Mouse (Mus musculus) CH12.LX (cell line): ENCODE measurements around the gene 1600002K03Rik. TPM values are rescaled to one million over a fixed set of nuclear protein-coding genes. Genes with fewer than 3 reads are reported as not detected.

ENCODE experiments used
- DNase-seq: peaks from one replicate; pipeline ENCODE4 v3.0.0-alpha.2; 2013; ENCODE audit errors: extremely low read depth
- H3K27ac ChIP-seq: 2 replicates; pipeline ENCODE4 v1.5.1; 2012; ENCODE audit warnings: low read depth, mild to moderate bottlenecking, control low read depth, moderate library complexity; ENCODE audit not compliant: insufficient read depth
- H3K27me3 ChIP-seq: replicated peaks from 2 replicates; pipeline ENCODE3; 2012; ENCODE audit warnings: inconsistent platforms
- H3K36me3 ChIP-seq, 2 experiments: replicated peaks in 1 of 2; 2 replicates each; pipeline versions ENCODE3 to v1.6.1; 2012; ENCODE audit warnings: inconsistent platforms in 1 of 2, low read length in 1 of 2, mild to moderate bottlenecking in 1 of 2, mixed read lengths in 1 of 2, moderate library complexity in 1 of 2; ENCODE audit not compliant: control insufficient read depth in 1 of 2, insufficient read depth in 1 of 2
- H3K4me1 ChIP-seq, 2 experiments: 2 replicates each; pipeline ENCODE4 v1.6.1; 2012; ENCODE audit warnings: inconsistent platforms in 1 of 2, moderate library complexity in 1 of 2; ENCODE audit not compliant: insufficient read depth in 2 of 2, control insufficient read depth in 1 of 2
- H3K4me2 ChIP-seq: 2 replicates; pipeline ENCODE4 v1.6.1; 2012; ENCODE audit warnings: low read depth, mild to moderate bottlenecking, control low read depth; ENCODE audit not compliant: poor library complexity, insufficient read depth, severe bottlenecking
- H3K4me3 ChIP-seq, 3 experiments: fragments of 150-350 bp in 1 of 3; sonication (generic) in 1 of 3; replicated peaks in 1 of 3; 2 replicates each; pipeline versions ENCODE3 to v1.5.1; 2011 to 2012; ENCODE audit warnings: low read depth in 2 of 3, low read length in 2 of 3, mild to moderate bottlenecking in 2 of 3, moderate library complexity in 2 of 3, control low read depth in 1 of 3, improper control_type of control experiment in 1 of 3, inconsistent platforms in 1 of 3, mixed read lengths in 1 of 3; ENCODE audit not compliant: poor library complexity in 1 of 3
- H3K79me2 ChIP-seq: replicated peaks from 2 replicates; pipeline ENCODE4 v1.6.1; 2012; ENCODE audit warnings: mild to moderate bottlenecking, moderate library complexity; ENCODE audit not compliant: control insufficient read depth, poor library complexity, insufficient read depth, severe bottlenecking; ENCODE audit errors: extremely low read depth
- H3K9ac ChIP-seq: 2 replicates; pipeline ENCODE4 v1.6.1; 2012; ENCODE audit warnings: low read depth, mild to moderate bottlenecking, control low read depth, moderate library complexity; ENCODE audit not compliant: insufficient read depth
- H3K9me3 ChIP-seq: replicated peaks from 2 replicates; pipeline ENCODE3; 2012; ENCODE audit warnings: low read length, inconsistent platforms, mixed read lengths
- BHLHE40 ChIP-seq: IDR thresholded peaks from 2 replicates; pipeline ENCODE4 v1.6.1; 2011; ENCODE audit warnings: mild to moderate bottlenecking, low read depth, low read length, improper control_type of control experiment
- CHD1 ChIP-seq: IDR thresholded peaks from 2 replicates; pipeline ENCODE4 v1.6.1; 2012; ENCODE audit warnings: low read depth, low read length, improper control_type of control experiment, inconsistent platforms
- CHD2 ChIP-seq: IDR thresholded peaks from 2 replicates; pipeline ENCODE4 v1.6.1; 2011; ENCODE audit warnings: low read length, improper control_type of control experiment
- CTCF ChIP-seq, 2 experiments: IDR thresholded peaks in 1 of 2; conservative IDR thresholded peaks in 1 of 2; 2 replicates each; pipeline ENCODE4 v1.5.1; 2011 to 2012; ENCODE audit warnings: low read depth in 2 of 2, low read length in 2 of 2, improper control_type of control experiment in 1 of 2, inconsistent platforms in 1 of 2, mild to moderate bottlenecking in 1 of 2, moderate library complexity in 1 of 2
- E2F4 ChIP-seq: IDR thresholded peaks from 2 replicates; pipeline ENCODE4 v1.6.1; 2011; ENCODE audit warnings: low read depth, low read length, improper control_type of control experiment; ENCODE audit not compliant: insufficient replicate concordance
- ELF1 ChIP-seq: IDR thresholded peaks from 2 replicates; pipeline ENCODE4 v1.6.1; 2014; ENCODE audit warnings: low read depth, mild to moderate bottlenecking, inconsistent platforms, low read length, improper control_type of control experiment
- EP300 ChIP-seq: IDR thresholded peaks from 2 replicates; pipeline ENCODE4 v1.6.1; 2011; ENCODE audit warnings: low read length, improper control_type of control experiment
- ETS1 ChIP-seq: conservative IDR thresholded peaks from 2 replicates; pipeline ENCODE4 v1.6.1; 2012; ENCODE audit warnings: low read depth, mild to moderate bottlenecking, inconsistent platforms, low read length, improper control_type of control experiment, moderate library complexity
- GABPA ChIP-seq: IDR thresholded peaks from 2 replicates; pipeline ENCODE4 v1.6.1; 2012; ENCODE audit warnings: low read depth, low read length, improper control_type of control experiment, inconsistent platforms; ENCODE audit not compliant: insufficient replicate concordance
- HCFC1 ChIP-seq: IDR thresholded peaks from 2 replicates; pipeline ENCODE4 v1.6.1; 2012; ENCODE audit warnings: low read depth, mild to moderate bottlenecking, inconsistent platforms, low read length, improper control_type of control experiment
- IRF4 ChIP-seq: IDR thresholded peaks from 2 replicates; pipeline ENCODE4 v1.6.1; 2014; ENCODE audit warnings: low read depth, mild to moderate bottlenecking, inconsistent platforms, low read length, improper control_type of control experiment
- JUN ChIP-seq: IDR thresholded peaks from 2 replicates; pipeline ENCODE4 v1.6.1; 2011; ENCODE audit warnings: low read depth, mild to moderate bottlenecking, low read length, improper control_type of control experiment, moderate library complexity; ENCODE audit not compliant: insufficient read depth
- JUND ChIP-seq: conservative IDR thresholded peaks from 2 replicates; pipeline ENCODE4 v1.6.1; 2011; ENCODE audit warnings: low read depth, low read length, improper control_type of control experiment
- KAT2A ChIP-seq: IDR thresholded peaks from 2 replicates; pipeline ENCODE4 v1.6.1; 2012; ENCODE audit warnings: low read length, improper control_type of control experiment, inconsistent platforms; ENCODE audit not compliant: insufficient replicate concordance
- MAFK ChIP-seq: IDR thresholded peaks from 2 replicates; pipeline ENCODE4 v1.6.1; 2011; ENCODE audit warnings: low read length, improper control_type of control experiment; ENCODE audit not compliant: insufficient replicate concordance
- MAX ChIP-seq: IDR thresholded peaks from 2 replicates; pipeline ENCODE4 v1.6.1; 2011; ENCODE audit warnings: low read length, improper control_type of control experiment
- MAZ ChIP-seq: IDR thresholded peaks from 2 replicates; pipeline ENCODE4 v1.6.1; 2012; ENCODE audit warnings: low read depth, mild to moderate bottlenecking, inconsistent platforms, low read length, improper control_type of control experiment, moderate library complexity
- MEF2A ChIP-seq: IDR thresholded peaks from 2 replicates; pipeline ENCODE4 v1.6.1; 2014; ENCODE audit warnings: low read depth, mild to moderate bottlenecking, inconsistent platforms, low read length, improper control_type of control experiment, borderline replicate concordance
- MXI1 ChIP-seq: IDR thresholded peaks from 2 replicates; pipeline ENCODE4 v1.6.1; 2011; ENCODE audit warnings: mild to moderate bottlenecking, low read depth, low read length, improper control_type of control experiment
- MYC ChIP-seq: IDR thresholded peaks from 2 replicates; pipeline ENCODE4 v1.6.1; 2011; ENCODE audit warnings: low read depth, mild to moderate bottlenecking, improper control_type of control experiment, low read length
- NELFE ChIP-seq: IDR thresholded peaks from 2 replicates; pipeline ENCODE4 v1.6.1; 2011; ENCODE audit warnings: low read depth, low read length, improper control_type of control experiment
- NRF1 ChIP-seq: IDR thresholded peaks from 2 replicates; pipeline ENCODE4 v1.6.1; 2014; ENCODE audit warnings: low read depth, mild to moderate bottlenecking, inconsistent platforms, low read length, improper control_type of control experiment, moderate library complexity
- PAX5 ChIP-seq: IDR thresholded peaks from 2 replicates; pipeline ENCODE4 v1.6.1; 2012; ENCODE audit warnings: low read length, inconsistent platforms, mixed read lengths
- POLR2A ChIP-seq: IDR thresholded peaks from 2 replicates; pipeline ENCODE4 v1.6.1; 2011; ENCODE audit warnings: low read depth, mild to moderate bottlenecking, improper control_type of control experiment, low read length
- POLR2AphosphoS2 ChIP-seq: IDR thresholded peaks from 2 replicates; pipeline ENCODE4 v1.6.1; 2011; ENCODE audit warnings: low read depth, low read length, improper control_type of control experiment
- RAD21 ChIP-seq: IDR thresholded peaks from 2 replicates; pipeline ENCODE4 v1.6.1; 2011; ENCODE audit warnings: low read depth, mild to moderate bottlenecking, low read length, improper control_type of control experiment, moderate library complexity
- RCOR1 ChIP-seq: conservative IDR thresholded peaks from 2 replicates; pipeline ENCODE4 v1.6.1; 2012; ENCODE audit warnings: low read depth, mild to moderate bottlenecking, inconsistent platforms, low read length, improper control_type of control experiment
- SIN3A ChIP-seq: IDR thresholded peaks from 2 replicates; pipeline ENCODE4 v1.6.1; 2012; ENCODE audit warnings: low read length, improper control_type of control experiment, inconsistent platforms
- SMC3 ChIP-seq: IDR thresholded peaks from 2 replicates; pipeline ENCODE4 v1.6.1; 2011; ENCODE audit warnings: low read depth, low read length, improper control_type of control experiment
- TBP ChIP-seq: conservative IDR thresholded peaks from 2 replicates; pipeline ENCODE4 v1.6.1; 2011; ENCODE audit warnings: low read depth, low read length, improper control_type of control experiment
- TCF12 ChIP-seq: IDR thresholded peaks from 2 replicates; pipeline ENCODE4 v1.6.1; 2014; ENCODE audit warnings: low read depth, mild to moderate bottlenecking, inconsistent platforms, low read length, improper control_type of control experiment
- UBTF ChIP-seq: IDR thresholded peaks from 2 replicates; pipeline ENCODE4 v1.6.1; 2012; ENCODE audit warnings: low read depth, mild to moderate bottlenecking, inconsistent platforms, low read length, improper control_type of control experiment, moderate library complexity
- USF1 ChIP-seq: IDR thresholded peaks from 2 replicates; pipeline ENCODE4 v1.6.1; 2014; ENCODE audit warnings: low read depth, mild to moderate bottlenecking, inconsistent platforms, low read length, improper control_type of control experiment
- USF2 ChIP-seq: conservative IDR thresholded peaks from 2 replicates; pipeline ENCODE4 v1.6.1; 2011; ENCODE audit warnings: low read depth, low read length, improper control_type of control experiment
- ZC3H11A ChIP-seq: IDR thresholded peaks from 2 replicates; pipeline ENCODE4 v1.6.1; 2012; ENCODE audit warnings: low read depth, mild to moderate bottlenecking, inconsistent platforms, low read length, improper control_type of control experiment
- ZKSCAN1 ChIP-seq: IDR thresholded peaks from 2 replicates; pipeline ENCODE4 v1.6.1; 2012; ENCODE audit warnings: low read depth, inconsistent platforms, low read length, improper control_type of control experiment, borderline replicate concordance
- ZMIZ1 ChIP-seq: IDR thresholded peaks from 2 replicates; pipeline ENCODE4 v1.6.1; 2012; ENCODE audit warnings: low read depth, mild to moderate bottlenecking, inconsistent platforms, low read length, improper control_type of control experiment
- ZNF384 ChIP-seq: IDR thresholded peaks from 2 replicates; pipeline ENCODE4 v1.6.1; 2012; ENCODE audit warnings: low read depth, low read length, improper control_type of control experiment, inconsistent platforms
- dilution Hi-C: fragments of 300-500 bp; cut with MboI; formaldehyde crosslinking; loops from 2 replicates; pipeline ENCODE4 v1.14.3; 2020; ENCODE audit warnings: low sequenced_read_pairs; ENCODE audit not compliant: extremely low pct_unique_long_range_greater_than_20kb, extremely low pct_ligation_motif_present
- in situ Hi-C: fragments of 300-500 bp; cut with MboI; formaldehyde crosslinking; loops from 3 replicates; pipeline ENCODE4 v1.14.3; 2019; ENCODE audit warnings: low sequenced_read_pairs, low pct_ligation_motif_present, low pct_unique_long_range_greater_than_20kb, mixed read lengths
- polyA plus RNA-seq: library from polyadenylated mRNA; unstranded; fragments of >175 nt; gene quantifications from 2 replicates; pipeline ENCODE4 v1.2.1, GENCODE M21; 2012; ENCODE audit warnings: low read depth; ENCODE audit not compliant: insufficient read length
- total RNA-seq, 2 experiments: library from RNA; depleted of rRNA; stranded (reverse); fragments of 300-350 nt in 1 of 2; fragments of >200 nt in 1 of 2; gene quantifications; 2 replicates each; pipeline ENCODE4 v1.2.3; 2012 to 2014

Gene 1600002K03Rik
- total and polyA plus RNA-seq, 3 experiments = 19.3 to 40.2 (median 30.5) TPM

- H3K9me3 ChIP-seq = no peaks in the 10 kb centered on the region
- DNase-seq = no peak
- in situ Hi-C loops = no loop called here
Observed at GRCm38 (mm10) chr10:80138553-80139438, 33.9 kb upstream of the 1600002K03Rik start, which contains the start of gene Atp5d. Gene Atp5d (plus strand): TSS chr10:80138632.

GRCm38 (mm10) chr10:80139439-80139775 lies 33.3 kb upstream of the 1600002K03Rik start:
- TF ChIP-seq NELFE (peak; percentile 2; the same call in 1 of the 2 replicates), MAFK (no peak)
- dilution Hi-C loops (no loop called here), in situ Hi-C loops (no loop called here)
- Histone ChIP-seq H3K4me3 (peak overlapping the region; percentile 30 to 76 (median 54)), H3K9ac (no peak overlapping the region; the same call in 1 of the 2 replicates), H3K4me1 (peaks cover 12 to 43% of the 10 kb centered on the region in 2 experiments), H3K27ac (no peak overlapping the region), H3K4me2 (peak overlapping the region; percentile 63), H3K36me3 (peaks cover 11 to 13% of the 10 kb centered on the region in 2 experiments), H3K9me3 (no peaks in the 10 kb centered on the region), H3K79me2 (peaks cover 18% of the 10 kb centered on the region), H3K27me3 (peaks cover 25% of the 10 kb centered on the region)
- no peak for DNase-seq

More at GRCm38 (mm10) chr10:80138553-80139438, 33.9 kb upstream of the 1600002K03Rik start, which contains the start of gene Atp5d:
- Histone ChIP-seq H3K4me2 (peak within 1 kb of the TSS; percentile 63), H3K36me3 (peaks cover 5 to 11% of the 10 kb centered on the region in 2 experiments), H3K4me3 (peak within 1 kb of the TSS; percentile 35 to 76 (median 54)), H3K79me2 (peaks cover 16% of the 10 kb centered on the region), H3K27ac (no peak within 1 kb of the TSS), H3K4me1 (peaks cover 10 to 37% of the 10 kb centered on the region in 2 experiments), H3K9ac (peak within 1 kb of the TSS; percentile 63), H3K27me3 (peaks cover 25% of the 10 kb centered on the region)
- dilution Hi-C loops = no loop called here
- TF ChIP-seq ZKSCAN1 (no peak), POLR2AphosphoS2 (no peak), TCF12 (no peak), SIN3A (0 out of 2 replicates have a peak, but pooled peaks have one; percentile 47), ZNF384 (no peak), EP300 (no peak), NELFE (peak; percentile 44; the same call in 1 of the 2 replicates), NRF1 (0 out of 2 replicates have a peak, but pooled peaks have one; percentile 35), JUN (no peak), IRF4 (0 out of 2 replicates have a peak, but pooled peaks have one; percentile 19), ZC3H11A (no peak), ELF1 (0 out of 2 replicates have a peak, but pooled peaks have one; percentile 31), ETS1 (no peak), KAT2A (no peak), CHD2 (no peak), MEF2A (no peak), MYC (no peak), JUND (no peak), RCOR1 (no peak), MAX (peak; percentile 67; the same call in 1 of the 2 replicates), POLR2A (peak; percentile 61), UBTF (0 out of 2 replicates have a peak, but pooled peaks have one; percentile 40), E2F4 (no peak), MXI1 (peak; percentile 54; the same call in 1 of the 2 replicates), GABPA (no peak), HCFC1 (no peak), MAZ (peak; percentile 67; the same call in 1 of the 2 replicates), ZMIZ1 (no peak), SMC3 (no peak), CTCF (conservative IDR thresholded peaks at IDR 0.05 in 1 of 2, IDR thresholded peaks at IDR 0.05 in 1 of 2; ENCODE audit: low read depth in 2 of 2, low read length in 2 of 2) (no peak), BHLHE40 (peak; percentile 91), USF1 (peak; percentile 65), MAFK (no peak), PAX5 (no peak), CHD1 (no peak), TBP (no peak), RAD21 (no peak), USF2 (no peak; the same call in 1 of the 2 replicates)
